Mouse (Mus musculus) heart, embryonic 11.5 days (tissue): ENCODE measurements around the gene Tuba4a. TPM values are rescaled to one million over a fixed set of nuclear protein-coding genes. Genes with fewer than 3 reads are reported as not detected.

Experiments used
- ATAC-seq: fragments of 200-750 bp; cut with Nextera tagmentation; replicated peaks from 2 replicates; pipeline ENCODE4 v1.8.0; 2017; ENCODE audit warnings: moderate library complexity; ENCODE audit not compliant: insufficient number of reproducible peaks, low FRiP score, low TSS enrichment
- H3K27ac ChIP-seq: fragments of 300-500 bp; sonication (generic); 2 replicates; pipeline ENCODE4 v1.5.1; 2014; ENCODE audit warnings: mild to moderate bottlenecking, low read depth, low read length
- H3K27me3 ChIP-seq: fragments of 300-500 bp; sonication (generic); 2 replicates; pipeline ENCODE4 v1.6.1; 2014; ENCODE audit warnings: mild to moderate bottlenecking, low read length, mixed read lengths; ENCODE audit not compliant: control insufficient read depth, insufficient read depth
- H3K36me3 ChIP-seq: fragments of 300-500 bp; sonication (generic); 2 replicates; pipeline ENCODE4 v1.6.1; 2014; ENCODE audit warnings: mild to moderate bottlenecking, low read length, moderate library complexity, mixed read lengths; ENCODE audit not compliant: control insufficient read depth, insufficient read depth
- H3K4me1 ChIP-seq: fragments of 300-500 bp; sonication (generic); 2 replicates; pipeline ENCODE4 v1.6.1; 2014; ENCODE audit warnings: low read length; ENCODE audit not compliant: control insufficient read depth, insufficient read depth
- H3K4me2 ChIP-seq: fragments of 300-500 bp; sonication (generic); 2 replicates; pipeline ENCODE4 v1.6.1; 2014; ENCODE audit warnings: mild to moderate bottlenecking, moderate library complexity
- H3K4me3 ChIP-seq: fragments of 300-500 bp; sonication (generic); 2 replicates; pipeline ENCODE4 v1.5.1; 2014; ENCODE audit warnings: low read depth, low read length
- H3K9ac ChIP-seq: fragments of 300-500 bp; sonication (generic); 2 replicates; pipeline ENCODE4 v1.6.1; 2014; ENCODE audit warnings: mild to moderate bottlenecking, low read depth, low read length, moderate library complexity
- H3K9me3 ChIP-seq: fragments of 300-500 bp; sonication (generic); replicated peaks from 2 replicates; pipeline ENCODE4 v1.6.1; 2016; ENCODE audit warnings: low read length; ENCODE audit not compliant: control insufficient read depth
- WGBS: fragments of 180-500 bp; shearing (Covaris S2); extraction: QIAGEN DNeasy Blood & Tissue Kit; methylation state at CpG from one replicate; pipeline ENCODE4 v1.1.7; 2014; ENCODE audit not compliant: insufficient replicate concordance; 5-methylcytosine and 5-hydroxymethylcytosine counted together
- polyA plus RNA-seq: library from polyadenylated mRNA; unstranded; fragments of >200 nt; fragmentation: Nextera tagmentation; extraction: Ambion mirVana; gene quantifications from 2 replicates; pipeline ENCODE4 v1.2.1, GENCODE M21; 2014

Tuba4a gene
- polyA plus RNA-seq, 1 experiment from 2014 or later: 39.8 TPM

- Histone ChIP-seq H3K9ac (no peak overlapping the region), H3K27ac (no peak overlapping the region), H3K4me1 (peaks cover 11% of the 10 kb centered on the region), H3K4me3 (no peak overlapping the region), H3K36me3 (no peaks in the 10 kb centered on the region), H3K9me3 (no peaks in the 10 kb centered on the region), H3K4me2 (no peak overlapping the region), H3K27me3 (0 out of 2 replicates have a peak, but pooled peaks cover 3% of the 10 kb centered on the region)
- 67% methylated on average over 7 of the region's 7 CpGs for WGBS
- ATAC-seq: no peak
These were observed 10.8 kb upstream of the Tuba4a start for GRCm38 (mm10) chr1:75230335-75230994.

- Histone ChIP-seq H3K36me3 (no peaks in the 10 kb centered on the region), H3K4me1 (peaks cover 7% of the 10 kb centered on the region; the same call in 1 of the 2 replicates), H3K9ac (no peak overlapping the region), H3K9me3 (no peaks in the 10 kb centered on the region), H3K27ac (no peak overlapping the region), H3K27me3 (0 out of 2 replicates have a peak, but pooled peaks cover 3% of the 10 kb centered on the region), H3K4me2 (no peak overlapping the region), H3K4me3 (no peak overlapping the region)
- 55% methylated on average over 4 of the region's 4 CpGs for WGBS
- ATAC-seq: no peak
These were observed 9.5 kb upstream of the Tuba4a start for GRCm38 (mm10) chr1:75229158-75229557.

GRCm38 (mm10) chr1:75227653-75228052 lies 8.0 kb upstream of the Tuba4a start:
- no peak for ATAC-seq
- WGBS: 78% methylated on average over 1 of the region's 1 CpGs
- peaks cover 7% of the 10 kb centered on the region; the same call in 1 of the 2 replicates for H3K4me1 ChIP-seq

GRCm38 (mm10) chr1:75226138-75226537 lies 6.5 kb upstream of the Tuba4a start:
- H3K4me3 ChIP-seq: no peak overlapping the region
- WGBS: 44% methylated on average over 2 of the region's 2 CpGs
- no peak for ATAC-seq

More at GRCm38 (mm10) chr1:75227653-75228052, 8.0 kb upstream of the Tuba4a start:
- H3K4me3 ChIP-seq: no peak overlapping the region
- H3K27me3 ChIP-seq: 0 out of 2 replicates have a peak, but pooled peaks cover 2% of the 10 kb centered on the region
- H3K9ac ChIP-seq: no peak overlapping the region
- no peaks in the 10 kb centered on the region for H3K36me3 ChIP-seq
- no peak overlapping the region for H3K4me2 ChIP-seq
- peak overlapping the region; percentile 46; the same call in 1 of the 2 replicates for H3K27ac ChIP-seq
- H3K9me3 ChIP-seq: no peaks in the 10 kb centered on the region

GRCm38 (mm10) chr1:75225473-75225872 lies 5.8 kb upstream of the Tuba4a start:
- Histone ChIP-seq H3K36me3 (no peaks in the 10 kb centered on the region), H3K4me2 (no peak overlapping the region), H3K9me3 (no peaks in the 10 kb centered on the region), H3K4me3 (no peak overlapping the region), H3K27me3 (peaks cover 15% of the 10 kb centered on the region), H3K27ac (no peak overlapping the region), H3K4me1 (peaks cover 7% of the 10 kb centered on the region; the same call in 1 of the 2 replicates), H3K9ac (no peak overlapping the region)
- ATAC-seq: no peak
- 44% methylated on average over 3 of the region's 3 CpGs for WGBS

More at GRCm38 (mm10) chr1:75226138-75226537, 6.5 kb upstream of the Tuba4a start:
- Histone ChIP-seq H3K9me3 (no peaks in the 10 kb centered on the region), H3K4me1 (peaks cover 7% of the 10 kb centered on the region; the same call in 1 of the 2 replicates), H3K27ac (no peak overlapping the region), H3K9ac (no peak overlapping the region), H3K27me3 (peaks cover 9% of the 10 kb centered on the region), H3K4me2 (no peak overlapping the region), H3K36me3 (no peaks in the 10 kb centered on the region)

- H3K27me3 ChIP-seq: peaks cover 30% of the 10 kb centered on the region
- H3K4me1 ChIP-seq: peaks cover 13% of the 10 kb centered on the region
- H3K27ac ChIP-seq: no peak overlapping the region
- no peak for ATAC-seq
- no peaks in the 10 kb centered on the region for H3K36me3 ChIP-seq
- H3K4me3 ChIP-seq: no peak overlapping the region
- H3K4me2 ChIP-seq: no peak overlapping the region
- H3K9ac ChIP-seq: no peak overlapping the region
- WGBS: 50% methylated on average over 6 of the region's 6 CpGs
- no peaks in the 10 kb centered on the region for H3K9me3 ChIP-seq
These were observed 3.9 kb upstream of the Tuba4a start for GRCm38 (mm10) chr1:75223532-75223931.

- H3K9ac ChIP-seq: no peak overlapping the region
- H3K36me3 ChIP-seq: no peaks in the 10 kb centered on the region
- peaks cover 13% of the 10 kb centered on the region for H3K4me1 ChIP-seq
- H3K27me3 ChIP-seq: peaks cover 36% of the 10 kb centered on the region
- ATAC-seq: no peak
- H3K4me3 ChIP-seq: no peak overlapping the region
- no peaks in the 10 kb centered on the region for H3K9me3 ChIP-seq
- WGBS: 69% methylated on average over 6 of the region's 6 CpGs
- no peak overlapping the region for H3K4me2 ChIP-seq
- no peak overlapping the region for H3K27ac ChIP-seq
These were observed 3.3 kb upstream of the Tuba4a start for GRCm38 (mm10) chr1:75222926-75223325.

- H3K27me3 ChIP-seq: peaks cover 49% of the 10 kb centered on the region
- no peak overlapping the region for H3K9ac ChIP-seq
- H3K27ac ChIP-seq: no peak overlapping the region
- peaks cover 6% of the 10 kb centered on the region; the same call in 1 of the 2 replicates for H3K4me1 ChIP-seq
- no peak for ATAC-seq
- 70% methylated on average over 3 of the region's 3 CpGs for WGBS
- no peak overlapping the region for H3K4me2 ChIP-seq
- H3K36me3 ChIP-seq: no peaks in the 10 kb centered on the region
- no peaks in the 10 kb centered on the region for H3K9me3 ChIP-seq
- no peak overlapping the region for H3K4me3 ChIP-seq
These were observed 1.9 kb upstream of the Tuba4a start for GRCm38 (mm10) chr1:75221538-75221937.

GRCm38 (mm10) chr1:75219078-75219477 lies 587 bp downstream of the Tuba4a start:
- Histone ChIP-seq H3K4me3 (peak overlapping the region; percentile 67), H3K27ac (no peak overlapping the region), H3K36me3 (peaks cover 5% of the 10 kb centered on the region; the same call in 1 of the 2 replicates), H3K9me3 (no peaks in the 10 kb centered on the region), H3K4me2 (peak overlapping the region; percentile 100), H3K27me3 (peaks cover 54% of the 10 kb centered on the region), H3K9ac (peak overlapping the region; percentile 65), H3K4me1 (peaks cover 6% of the 10 kb centered on the region; the same call in 1 of the 2 replicates)
- under 1% methylated on average over 24 of the region's 24 CpGs for WGBS
- ATAC-seq: peak; percentile 86
